Mouse (Mus musculus): ENCODE data around the gene Des.

- TF ChIP-seq GATA1 (IDR thresholded peaks at IDR 0.05; ENCODE audit: borderline replicate concordance, low read length) (no peak), FLI1 (IDR thresholded peaks at IDR 0.05; ENCODE audit: low read length) (no peak)
Observed at GRCm38 (mm10) chr1:75387469-75387928, 27.4 kb downstream of the Des start.

All from megakaryocyte, embryonic 14.5 days (primary cell).